Mouse (Mus musculus): Measurements from ENCODE around the gene Cpd. TPM values are rescaled to one million over a fixed set of nuclear protein-coding genes. Genes with fewer than 3 reads are reported as not detected.

The Cpd gene
- polyA plus RNA-seq, 1 experiment from 2014 or later: 13.2 TPM

DNA sequence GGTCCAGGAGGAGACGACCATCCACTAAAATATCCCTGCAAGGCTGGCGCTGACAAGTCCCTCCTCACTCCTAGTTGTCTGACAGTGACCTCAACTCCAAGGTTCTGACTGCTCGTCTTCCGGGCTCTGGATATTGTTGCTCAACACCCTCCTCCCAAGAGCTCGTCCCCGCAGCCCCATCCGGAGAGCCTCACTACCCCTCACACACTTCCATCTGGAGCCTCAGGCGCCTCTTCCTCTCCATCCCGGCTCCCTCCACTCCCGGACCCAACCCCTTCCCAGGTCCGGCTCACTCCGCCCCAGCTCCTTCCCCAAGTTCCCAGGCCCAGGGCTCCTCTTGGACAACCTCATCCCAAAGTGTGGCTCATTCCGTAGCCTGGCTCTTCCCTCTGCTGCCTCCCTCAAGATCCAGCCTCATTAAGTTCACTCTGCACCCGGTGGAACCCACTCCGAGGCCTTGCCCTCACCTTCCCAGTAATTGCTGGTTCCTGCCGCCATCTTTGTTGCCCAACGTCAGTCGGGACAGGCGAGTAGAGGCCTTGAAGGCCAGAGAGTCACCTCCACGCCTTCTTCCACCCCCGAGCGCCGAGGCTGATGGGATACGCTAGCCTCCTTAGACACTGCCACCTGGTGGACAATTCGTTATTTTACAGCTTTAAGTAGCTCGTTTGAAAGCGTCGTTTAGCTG is 83.6 kb downstream of the Cpd start, which contains the start of gene Gosr1:
Gosr1 (minus strand) TSS at position 527 of the 688 bp plus-strand sequence.
- peak within 1 kb of the TSS; percentile 74 for H3K4me2 ChIP-seq
- peaks cover 18% of the 10 kb centered on the region for H3K36me3 ChIP-seq (replicated peaks)
- peak; percentile 98 for ATAC-seq (ENCODE audit: low FRiP score)
- peak within 1 kb of the TSS; percentile 88 for H3K9ac ChIP-seq
- WGBS: under 1% methylated on average over 28 of the region's 28 CpGs
- 0 out of 2 replicates have a peak, but pooled peaks cover 3% of the 10 kb centered on the region for H3K27me3 ChIP-seq
- no peaks in the 10 kb centered on the region for H3K9me3 ChIP-seq
- peak within 1 kb of the TSS; percentile 82 for H3K27ac ChIP-seq
- H3K4me1 ChIP-seq: peaks cover 5% of the 10 kb centered on the region
- H3K4me3 ChIP-seq (replicated peaks): peak within 1 kb of the TSS; percentile 88

GRCm38 (mm10) chr11:76752276-76752675 is 94.5 kb downstream of the Cpd start:
- 93% methylated on average over 3 of the region's 3 CpGs for WGBS
- ATAC-seq (ENCODE audit: low FRiP score): no peak
- H3K27me3 ChIP-seq: no peaks in the 10 kb centered on the region
- no peak overlapping the region for H3K4me2 ChIP-seq
- no peak overlapping the region for H3K9ac ChIP-seq
- no peak overlapping the region for H3K27ac ChIP-seq
- H3K36me3 ChIP-seq (replicated peaks): peaks cover 80% of the 10 kb centered on the region
- H3K4me1 ChIP-seq: no peaks in the 10 kb centered on the region
- H3K9me3 ChIP-seq: no peaks in the 10 kb centered on the region
- no peak overlapping the region for H3K4me3 ChIP-seq (replicated peaks)

GRCm38 (mm10) chr11:76748819-76749218 is 98.0 kb downstream of the Cpd start:
- no peak overlapping the region for H3K4me2 ChIP-seq
- H3K9me3 ChIP-seq: no peaks in the 10 kb centered on the region
- H3K36me3 ChIP-seq (replicated peaks): peaks cover 77% of the 10 kb centered on the region
- no peak overlapping the region for H3K4me3 ChIP-seq (replicated peaks)
- no peaks in the 10 kb centered on the region for H3K27me3 ChIP-seq
- H3K4me1 ChIP-seq: no peaks in the 10 kb centered on the region
- H3K9ac ChIP-seq: no peak overlapping the region
- H3K27ac ChIP-seq: no peak overlapping the region
- 93% methylated on average over 9 of the region's 9 CpGs for WGBS
- ATAC-seq (ENCODE audit: low FRiP score): no peak

GRCm38 (mm10) chr11:76745921-76746320 is 100.9 kb downstream of the Cpd start:
- Histone ChIP-seq H3K4me3 (replicated peaks) (no peak overlapping the region), H3K36me3 (replicated peaks) (peaks cover 66% of the 10 kb centered on the region), H3K4me2 (no peak overlapping the region), H3K27ac (no peak overlapping the region), H3K9me3 (no peaks in the 10 kb centered on the region), H3K9ac (no peak overlapping the region), H3K27me3 (no peaks in the 10 kb centered on the region), H3K4me1 (no peaks in the 10 kb centered on the region)
- 93% methylated on average over 1 of the region's 1 CpGs for WGBS
- no peak for ATAC-seq (ENCODE audit: low FRiP score)

DNA sequence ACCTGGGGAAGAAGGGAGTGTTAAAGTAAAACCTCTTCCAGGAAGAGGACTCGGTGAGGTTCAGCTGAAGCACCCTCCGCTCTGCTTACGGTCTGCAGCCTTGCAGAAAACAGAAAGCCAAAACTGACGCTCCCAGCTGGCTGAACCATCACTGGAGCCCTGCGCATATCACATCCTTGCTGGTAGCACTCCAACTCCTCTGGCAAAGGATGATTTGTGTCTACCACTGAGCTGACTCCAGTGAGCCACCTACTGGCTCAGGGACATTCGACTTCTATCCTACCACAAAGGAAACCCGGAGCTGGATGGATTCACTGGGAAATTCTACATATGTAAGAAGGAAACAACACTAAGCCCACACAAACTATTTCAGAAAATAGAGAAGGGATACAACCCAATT is 102.3 kb downstream of the Cpd start:
- H3K4me3 ChIP-seq (replicated peaks): no peak overlapping the region
- no peak overlapping the region for H3K9ac ChIP-seq
- WGBS: 79% methylated on average over 7 of the region's 7 CpGs
- no peak overlapping the region for H3K27ac ChIP-seq
- no peaks in the 10 kb centered on the region for H3K9me3 ChIP-seq
- ATAC-seq (ENCODE audit: low FRiP score): no peak
- no peak overlapping the region for H3K4me2 ChIP-seq
- H3K27me3 ChIP-seq: no peaks in the 10 kb centered on the region
- H3K36me3 ChIP-seq (replicated peaks): peaks cover 53% of the 10 kb centered on the region
- H3K4me1 ChIP-seq: no peaks in the 10 kb centered on the region

DNA sequence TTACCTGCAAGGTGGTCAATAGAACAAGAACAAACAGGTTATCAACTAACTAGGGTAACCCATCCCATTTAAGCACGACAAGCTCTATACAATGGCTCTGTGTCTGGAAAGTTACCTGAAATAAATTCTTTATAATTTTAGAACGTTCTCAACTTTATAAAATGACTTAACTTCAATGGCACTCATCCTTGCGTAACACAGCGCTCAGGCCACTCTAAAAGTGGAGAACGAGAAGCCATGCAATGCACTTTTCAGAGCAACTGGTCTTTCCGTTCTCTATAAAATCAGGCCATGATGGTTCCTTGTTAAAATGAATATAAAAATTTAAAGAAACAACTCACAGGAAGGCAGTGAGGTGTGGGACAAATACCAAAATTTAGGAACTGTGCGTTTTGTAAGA is 104.3 kb downstream of the Cpd start:
- Histone ChIP-seq H3K27ac (no peak overlapping the region), H3K4me2 (no peak overlapping the region), H3K9ac (no peak overlapping the region), H3K9me3 (no peaks in the 10 kb centered on the region), H3K4me1 (no peaks in the 10 kb centered on the region), H3K36me3 (replicated peaks) (peaks cover 37% of the 10 kb centered on the region), H3K27me3 (no peaks in the 10 kb centered on the region), H3K4me3 (replicated peaks) (no peak overlapping the region)
- WGBS: 97% methylated on average over 7 of the region's 7 CpGs
- ATAC-seq (ENCODE audit: low FRiP score): no peak

DNA sequence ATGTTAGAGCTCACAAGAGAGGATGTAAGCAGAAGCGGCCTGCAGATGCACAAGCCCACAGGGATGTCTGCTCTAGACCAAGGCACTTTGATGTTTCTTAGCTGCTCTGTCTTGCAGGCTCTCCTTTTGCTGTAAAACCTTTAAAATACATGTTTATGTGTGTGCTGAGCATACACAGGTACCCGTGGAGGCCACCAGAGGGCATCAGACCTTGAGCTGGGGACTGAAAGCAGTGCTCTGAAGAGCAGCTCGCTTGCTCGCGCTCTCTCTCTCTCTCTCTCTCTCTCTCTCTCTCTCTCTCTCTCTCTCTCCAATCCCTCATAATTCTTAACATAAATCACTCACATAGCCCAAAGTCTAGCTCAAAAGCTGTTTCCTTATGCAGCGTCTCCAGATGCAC is 107.7 kb downstream of the Cpd start:
- no peak overlapping the region for H3K9ac ChIP-seq
- no peaks in the 10 kb centered on the region for H3K27me3 ChIP-seq
- H3K4me1 ChIP-seq: peaks cover 4% of the 10 kb centered on the region; the same call in 1 of the 2 replicates
- H3K4me3 ChIP-seq (replicated peaks): no peak overlapping the region
- no peak overlapping the region for H3K27ac ChIP-seq
- no peaks in the 10 kb centered on the region for H3K9me3 ChIP-seq
- H3K4me2 ChIP-seq: no peak overlapping the region
- peaks cover 29% of the 10 kb centered on the region for H3K36me3 ChIP-seq (replicated peaks)
- 77% methylated on average over 6 of the region's 6 CpGs for WGBS
- ATAC-seq (ENCODE audit: low FRiP score): no peak

- Histone ChIP-seq H3K4me2 (no peak overlapping the region), H3K36me3 (replicated peaks) (peaks cover 47% of the 10 kb centered on the region), H3K27ac (no peak overlapping the region), H3K4me1 (peaks cover 4% of the 10 kb centered on the region; the same call in 1 of the 2 replicates), H3K9ac (no peak overlapping the region), H3K27me3 (no peaks in the 10 kb centered on the region), H3K9me3 (no peaks in the 10 kb centered on the region), H3K4me3 (replicated peaks) (no peak overlapping the region)
- ATAC-seq (ENCODE audit: low FRiP score): no peak
- WGBS: 84% methylated on average over 4 of the region's 4 CpGs
These were observed 111.0 kb downstream of the Cpd start for GRCm38 (mm10) chr11:76735753-76736324.

DNA sequence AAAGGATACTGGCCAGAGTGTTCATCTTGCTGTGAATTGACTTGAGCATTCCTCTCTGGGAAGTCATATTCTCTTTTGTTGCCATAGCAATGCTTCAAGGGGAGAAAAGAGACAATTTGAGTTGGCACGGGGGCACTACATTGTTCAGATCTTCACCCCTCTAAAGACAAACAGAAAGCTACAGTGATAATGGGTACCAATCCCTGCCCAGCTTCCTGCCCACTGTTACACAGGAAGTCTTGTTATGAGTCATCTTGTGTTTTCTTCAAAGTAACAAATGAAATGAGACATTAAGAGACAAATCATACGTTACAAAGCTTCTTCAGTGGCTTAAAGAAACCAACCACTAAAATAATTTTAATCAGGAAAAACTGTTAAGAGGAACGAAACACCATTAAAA is 112.3 kb downstream of the Cpd start:
- no peak overlapping the region for H3K4me2 ChIP-seq
- ATAC-seq (ENCODE audit: low FRiP score): no peak
- peaks cover 4% of the 10 kb centered on the region; the same call in 1 of the 2 replicates for H3K4me1 ChIP-seq
- H3K9ac ChIP-seq: no peak overlapping the region
- no peaks in the 10 kb centered on the region for H3K9me3 ChIP-seq
- H3K27ac ChIP-seq: no peak overlapping the region
- H3K27me3 ChIP-seq: no peaks in the 10 kb centered on the region
- 73% methylated on average over 3 of the region's 3 CpGs for WGBS
- H3K4me3 ChIP-seq (replicated peaks): no peak overlapping the region
- peaks cover 55% of the 10 kb centered on the region for H3K36me3 ChIP-seq (replicated peaks)

GRCm38 (mm10) chr11:76730650-76731049 is 116.2 kb downstream of the Cpd start:
- no peaks in the 10 kb centered on the region for H3K27me3 ChIP-seq
- no peak overlapping the region for H3K27ac ChIP-seq
- H3K4me1 ChIP-seq: peaks cover 4% of the 10 kb centered on the region; the same call in 1 of the 2 replicates
- H3K9me3 ChIP-seq: no peaks in the 10 kb centered on the region
- H3K4me2 ChIP-seq: no peak overlapping the region
- 85% methylated on average over 3 of the region's 3 CpGs for WGBS
- peaks cover 58% of the 10 kb centered on the region for H3K36me3 ChIP-seq (replicated peaks)
- H3K4me3 ChIP-seq (replicated peaks): no peak overlapping the region
- H3K9ac ChIP-seq: no peak overlapping the region
- ATAC-seq (ENCODE audit: low FRiP score): no peak

Other genes with a start within 250 kb of the Cpd start
- 73.4 and 77.7 TPM in 2 replicates for gene Abr, start 224.7 kb downstream of the Cpd start, polyA plus RNA-seq (2016; fragmentation: Nextera tagmentation; extraction: Ambion mirVana)
- gene Bhlha9, start 174.5 kb downstream of the Cpd start, polyA plus RNA-seq (2016; fragmentation: Nextera tagmentation; extraction: Ambion mirVana): not detected in 2 replicates
- gene Trarg1, start 167.2 kb downstream of the Cpd start, polyA plus RNA-seq (2016; fragmentation: Nextera tagmentation; extraction: Ambion mirVana): not detected in 2 replicates
- gene Gosr1, start 83.4 kb downstream of the Cpd start, polyA plus RNA-seq (2016; fragmentation: Nextera tagmentation; extraction: Ambion mirVana): 29.7 and 31.9 TPM in 2 replicates
- not detected in 2 replicates for gene Tmigd1, start 55.1 kb upstream of the Cpd start, polyA plus RNA-seq (2016; fragmentation: Nextera tagmentation; extraction: Ambion mirVana)
- gene Blmh, start 77.8 kb upstream of the Cpd start, polyA plus RNA-seq (2016; fragmentation: Nextera tagmentation; extraction: Ambion mirVana): 175 and 180 TPM in 2 replicates
- 0.24 and 0.37 TPM in 2 replicates for gene Slc6a4, start 151.6 kb upstream of the Cpd start, polyA plus RNA-seq (2016; fragmentation: Nextera tagmentation; extraction: Ambion mirVana)
- gene Nsrp1, start 231.4 kb upstream of the Cpd start, polyA plus RNA-seq (2016; fragmentation: Nextera tagmentation; extraction: Ambion mirVana): 75.6 and 79.9 TPM in 2 replicates

All from forebrain, embryonic 12.5 days (tissue).